Mouse (Mus musculus): Measurements from ENCODE around the gene Abcc12. TPM values are rescaled to one million over a fixed set of nuclear protein-coding genes. Genes with fewer than 3 reads are reported as not detected.

Abcc12 gene
- polyA plus RNA-seq, 1 experiment, result not detected

DNA sequence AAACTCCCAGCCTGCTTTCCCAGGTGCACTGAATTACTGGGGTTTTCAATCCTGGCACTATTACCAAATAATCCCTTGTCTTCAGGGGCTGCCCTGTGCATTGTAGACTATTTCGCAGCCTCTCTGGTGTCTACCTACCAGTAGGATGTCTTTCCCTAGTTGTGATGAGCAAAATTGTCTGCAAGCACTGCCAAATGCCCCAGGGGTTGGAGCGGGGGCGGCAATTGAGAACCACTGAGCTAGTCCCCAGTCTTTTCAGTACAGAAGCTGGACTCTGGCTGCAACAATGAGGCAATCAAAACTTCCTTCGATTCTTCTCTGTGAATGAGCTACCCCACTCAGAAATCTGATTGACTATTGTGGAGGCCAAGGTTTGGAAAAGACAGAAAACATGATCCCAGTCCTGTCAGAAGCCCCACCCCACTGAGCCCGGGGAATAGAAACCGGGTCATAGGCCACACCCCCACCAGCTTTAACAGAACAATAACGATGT, 45.4 kb downstream of the Abcc12 start:
- Histone ChIP-seq H3K4me3 (ENCODE audit: insufficient read depth, low read length) (no peak overlapping the region), H3K4me1 (ENCODE audit: control insufficient read depth, insufficient read depth, low read length) (no peaks in the 10 kb centered on the region; the same call in 1 of the 2 replicates), H3K27ac (ENCODE audit: insufficient read depth, low read length) (no peak overlapping the region)
- TF ChIP-seq POLR2A (IDR thresholded peaks at IDR 0.05; ENCODE audit: low read depth, low read length) (no peak), CTCF (IDR thresholded peaks at IDR 0.05; ENCODE audit: borderline replicate concordance, insufficient read depth, low read length) (no peak)

DNA sequence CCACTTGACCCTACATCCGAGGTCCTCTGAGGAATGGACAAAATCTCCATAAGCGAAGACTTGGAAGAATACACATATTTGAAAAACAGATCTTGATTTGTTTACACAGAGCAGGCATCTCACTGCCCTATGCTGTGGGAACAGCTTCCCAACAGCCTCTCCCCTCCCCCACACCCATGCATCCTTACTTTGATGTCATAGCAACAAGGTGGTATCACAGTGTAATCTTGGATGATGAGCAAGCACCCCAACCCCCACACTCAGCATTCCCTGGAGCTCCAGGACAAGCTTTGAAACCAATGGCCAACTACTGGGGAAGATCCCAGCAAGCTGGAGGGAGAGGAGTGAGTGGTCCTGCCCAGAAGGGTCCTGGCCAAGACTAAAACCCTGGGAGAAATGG, 50.8 kb downstream of the Abcc12 start:
- H3K4me3 ChIP-seq (ENCODE audit: insufficient read depth, low read length), result no peak overlapping the region
- no peaks in the 10 kb centered on the region for H3K4me1 ChIP-seq (ENCODE audit: control insufficient read depth, insufficient read depth, low read length)
- TF ChIP-seq POLR2A (IDR thresholded peaks at IDR 0.05; ENCODE audit: low read depth, low read length) (no peak), CTCF (IDR thresholded peaks at IDR 0.05; ENCODE audit: borderline replicate concordance, insufficient read depth, low read length) (no peak)
- no peak overlapping the region for H3K27ac ChIP-seq (ENCODE audit: insufficient read depth, low read length)

DNA sequence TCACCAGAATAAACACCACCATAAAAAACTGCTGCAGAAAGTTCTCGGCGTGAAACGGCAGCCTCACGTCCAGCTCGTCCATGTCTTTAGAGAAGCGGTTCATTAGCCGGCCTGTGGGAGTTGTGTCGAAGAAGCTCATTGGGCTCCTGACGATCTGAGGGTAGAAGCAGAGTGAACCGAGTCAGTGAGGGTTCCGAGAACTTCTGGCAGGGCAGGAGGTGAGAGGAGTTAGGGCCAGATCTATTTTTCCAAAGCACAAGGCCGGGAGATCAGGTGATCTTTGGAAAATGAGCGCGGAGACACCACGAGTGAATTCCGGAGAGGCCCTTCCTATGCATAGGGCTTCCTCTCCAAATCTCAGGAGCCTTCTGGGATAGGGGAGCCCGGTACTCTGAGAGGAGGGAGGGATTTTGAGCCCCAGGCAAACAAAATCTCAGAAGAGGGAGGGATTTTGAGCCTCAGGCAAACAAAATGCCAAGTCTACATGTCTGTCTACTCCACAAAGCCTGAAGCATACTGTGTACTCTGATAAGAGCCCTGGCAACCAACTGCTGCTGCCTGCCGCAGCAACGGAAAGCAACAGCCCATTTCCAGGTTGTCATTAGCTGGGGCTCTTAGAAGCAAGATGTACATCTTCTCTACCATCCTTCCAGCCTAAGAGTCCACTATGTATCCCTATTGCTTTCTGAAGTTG, 53.0 kb downstream of the Abcc12 start:
- no peak for TF ChIP-seq CTCF (IDR thresholded peaks at IDR 0.05; ENCODE audit: borderline replicate concordance, insufficient read depth, low read length)
- TF ChIP-seq POLR2A (IDR thresholded peaks at IDR 0.05; ENCODE audit: low read depth, low read length), result no peak
- no peak overlapping the region for H3K4me3 ChIP-seq (ENCODE audit: insufficient read depth, low read length)
- no peak overlapping the region for H3K27ac ChIP-seq (ENCODE audit: insufficient read depth, low read length)
- H3K4me1 ChIP-seq (ENCODE audit: control insufficient read depth, insufficient read depth, low read length), result no peaks in the 10 kb centered on the region

DNA sequence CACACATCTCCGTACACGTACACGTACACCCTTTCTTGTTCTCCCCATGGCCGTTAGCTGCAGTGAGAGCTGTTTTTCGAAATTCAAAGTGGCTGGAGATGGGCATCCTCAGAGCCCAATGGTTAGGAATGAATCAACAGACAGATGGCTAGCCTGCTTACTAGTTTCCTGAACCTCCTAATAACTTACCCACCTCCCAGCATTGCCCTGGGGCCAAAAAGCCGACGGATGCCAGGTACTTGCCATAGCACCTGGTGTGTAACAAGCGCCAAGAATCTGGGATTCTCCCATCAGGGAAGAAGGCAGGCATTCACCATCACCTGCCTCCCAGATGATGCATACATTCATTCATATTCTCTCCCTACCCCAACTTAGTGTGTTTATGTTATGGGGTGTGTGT, 53.7 kb downstream of the Abcc12 start:
- H3K27ac ChIP-seq (ENCODE audit: insufficient read depth, low read length), result no peak overlapping the region
- no peak overlapping the region for H3K4me3 ChIP-seq (ENCODE audit: insufficient read depth, low read length)
- H3K4me1 ChIP-seq (ENCODE audit: control insufficient read depth, insufficient read depth, low read length), result no peaks in the 10 kb centered on the region
- no peak for TF ChIP-seq POLR2A (IDR thresholded peaks at IDR 0.05; ENCODE audit: low read depth, low read length)
- TF ChIP-seq CTCF (IDR thresholded peaks at IDR 0.05; ENCODE audit: borderline replicate concordance, insufficient read depth, low read length), result no peak

DNA sequence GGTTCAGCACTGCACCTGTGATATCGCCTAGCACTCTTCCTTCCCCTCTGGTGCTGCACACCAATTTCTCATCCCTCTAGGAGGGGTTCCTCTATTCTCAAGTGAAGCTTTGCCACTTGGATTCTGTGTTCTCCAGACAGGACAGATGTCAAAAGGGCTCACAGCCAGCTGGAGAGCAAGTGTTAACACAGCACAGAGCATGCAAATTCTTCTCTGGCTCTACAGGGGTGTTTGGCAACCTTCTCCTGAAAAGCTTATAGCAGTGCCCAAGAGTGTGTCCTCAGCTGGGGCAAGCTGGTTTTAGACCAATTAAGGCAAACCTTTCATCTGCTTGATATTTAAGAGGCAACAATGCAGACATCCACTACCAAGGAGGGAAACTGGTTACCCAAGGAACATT, 66.3 kb downstream of the Abcc12 start:
- TF ChIP-seq POLR2A (IDR thresholded peaks at IDR 0.05; ENCODE audit: low read depth, low read length) (no peak), CTCF (IDR thresholded peaks at IDR 0.05; ENCODE audit: borderline replicate concordance, insufficient read depth, low read length) (no peak)

DNA sequence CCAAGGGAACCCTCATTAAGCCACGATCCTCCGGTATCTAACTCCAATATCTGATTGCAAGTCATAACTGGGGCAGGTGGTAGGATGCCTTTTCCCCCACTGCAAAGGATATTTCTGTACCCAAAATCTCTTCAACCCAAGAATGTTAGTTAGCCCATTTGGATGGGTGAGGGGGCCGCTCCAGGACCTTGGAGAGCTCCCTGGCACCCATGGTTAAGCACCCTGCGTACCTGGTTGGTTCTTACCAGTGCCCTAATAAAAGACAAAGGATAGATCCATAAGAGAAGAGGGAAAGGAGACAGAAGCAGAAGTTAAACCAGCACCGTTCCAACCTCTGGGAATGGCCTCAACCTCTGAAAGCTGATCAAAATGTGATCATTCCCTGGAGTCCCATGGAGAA, 67.6 kb downstream of the Abcc12 start:
- Histone ChIP-seq H3K4me1 (ENCODE audit: control insufficient read depth, insufficient read depth, low read length) (no peaks in the 10 kb centered on the region), H3K4me3 (ENCODE audit: insufficient read depth, low read length) (no peak overlapping the region), H3K27ac (ENCODE audit: insufficient read depth, low read length) (no peak overlapping the region)
- TF ChIP-seq CTCF (IDR thresholded peaks at IDR 0.05; ENCODE audit: borderline replicate concordance, insufficient read depth, low read length), result no peak
- no peak for TF ChIP-seq POLR2A (IDR thresholded peaks at IDR 0.05; ENCODE audit: low read depth, low read length)

More for the DNA sequence above, 66.3 kb downstream of the Abcc12 start:
- H3K4me1 ChIP-seq (ENCODE audit: control insufficient read depth, insufficient read depth, low read length), result no peaks in the 10 kb centered on the region
- no peak overlapping the region for H3K4me3 ChIP-seq (ENCODE audit: insufficient read depth, low read length)
- H3K27ac ChIP-seq (ENCODE audit: insufficient read depth, low read length), result no peak overlapping the region

DNA sequence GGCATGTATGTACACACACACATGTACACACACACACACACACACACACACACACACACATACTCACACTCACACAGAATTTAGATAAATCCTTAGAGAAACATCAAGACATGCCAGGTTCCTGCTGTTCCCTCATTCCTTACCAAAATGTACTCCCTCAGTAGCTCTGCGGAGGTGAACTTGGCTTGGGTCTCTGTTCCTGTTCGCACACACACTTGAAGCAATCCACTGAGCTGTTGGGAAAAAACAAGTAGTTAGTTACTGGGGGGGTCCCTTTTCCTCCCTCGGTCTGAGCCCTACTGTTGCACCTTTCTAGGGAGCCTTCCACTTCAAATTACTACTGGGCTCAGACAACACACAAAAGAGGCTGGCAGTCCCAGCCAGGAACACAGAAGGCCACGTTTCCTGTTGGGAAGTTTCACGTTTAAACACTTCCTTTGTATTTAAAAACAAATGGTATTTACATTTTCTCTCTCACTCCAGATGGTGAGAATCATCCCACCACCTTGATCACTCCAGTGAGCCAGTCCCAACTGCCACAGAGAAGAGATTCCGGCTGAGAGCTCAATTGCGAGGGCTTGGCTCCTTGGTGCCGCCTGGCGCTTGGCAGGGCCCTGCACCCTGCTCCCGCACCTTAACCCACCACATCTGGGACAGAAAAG, 68.2 kb downstream of the Abcc12 start:
- TF ChIP-seq POLR2A (IDR thresholded peaks at IDR 0.05; ENCODE audit: low read depth, low read length) (no peak), CTCF (IDR thresholded peaks at IDR 0.05; ENCODE audit: borderline replicate concordance, insufficient read depth, low read length) (no peak)
- no peaks in the 10 kb centered on the region for H3K4me1 ChIP-seq (ENCODE audit: control insufficient read depth, insufficient read depth, low read length)
- H3K27ac ChIP-seq (ENCODE audit: insufficient read depth, low read length), result no peak overlapping the region
- no peak overlapping the region for H3K4me3 ChIP-seq (ENCODE audit: insufficient read depth, low read length)

DNA sequence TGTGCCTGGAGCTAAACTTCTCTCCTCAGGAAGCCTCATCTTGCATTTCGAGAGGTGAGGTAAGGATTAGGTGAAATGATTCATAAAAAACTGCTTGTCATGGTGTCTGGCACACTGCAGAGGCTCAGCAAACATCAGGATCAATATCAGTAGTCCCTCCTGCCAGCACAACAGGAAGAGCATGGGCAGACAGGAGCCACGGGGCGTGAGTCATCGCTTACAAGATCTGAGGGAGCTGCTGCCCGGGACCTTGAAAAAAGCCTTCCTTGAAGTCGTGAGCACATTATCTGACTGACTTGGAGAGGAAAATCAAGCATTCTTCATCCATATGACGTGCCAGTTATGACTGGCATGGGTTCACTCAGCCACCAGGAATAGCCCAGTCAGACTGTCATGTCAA, 79.1 kb downstream of the Abcc12 start:
- TF ChIP-seq CTCF (IDR thresholded peaks at IDR 0.05; ENCODE audit: borderline replicate concordance, insufficient read depth, low read length) (no peak), POLR2A (IDR thresholded peaks at IDR 0.05; ENCODE audit: low read depth, low read length) (no peak)
- no peaks in the 10 kb centered on the region for H3K4me1 ChIP-seq (ENCODE audit: control insufficient read depth, insufficient read depth, low read length)

DNA sequence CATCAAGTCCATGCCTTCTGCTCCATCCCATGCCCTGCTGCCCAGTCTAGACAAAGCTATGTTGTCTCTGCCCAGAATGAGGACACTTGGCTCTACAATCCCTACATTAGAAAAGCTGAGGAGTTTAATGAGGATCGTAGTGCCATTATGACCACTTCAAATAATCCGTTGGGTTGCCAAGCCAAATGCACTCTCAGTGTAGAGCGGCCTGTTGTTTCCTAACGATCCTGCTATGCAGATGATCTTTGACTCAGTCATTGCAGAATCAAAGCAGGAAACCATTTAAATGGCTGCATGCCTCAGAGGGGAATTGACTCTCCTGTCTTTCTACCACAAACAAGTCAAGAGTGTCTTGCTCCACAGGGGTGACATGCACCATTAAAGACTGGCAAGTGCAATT, 85.4 kb downstream of the Abcc12 start:
- Histone ChIP-seq H3K27ac (ENCODE audit: insufficient read depth, low read length) (no peak overlapping the region), H3K4me3 (ENCODE audit: insufficient read depth, low read length) (no peak overlapping the region), H3K4me1 (ENCODE audit: control insufficient read depth, insufficient read depth, low read length) (no peaks in the 10 kb centered on the region)
- no peak for TF ChIP-seq POLR2A (IDR thresholded peaks at IDR 0.05; ENCODE audit: low read depth, low read length)
- TF ChIP-seq CTCF (IDR thresholded peaks at IDR 0.05; ENCODE audit: borderline replicate concordance, insufficient read depth, low read length), result no peak

More for the DNA sequence above, 79.1 kb downstream of the Abcc12 start:
- Histone ChIP-seq H3K27ac (ENCODE audit: insufficient read depth, low read length) (no peak overlapping the region), H3K4me3 (ENCODE audit: insufficient read depth, low read length) (no peak overlapping the region)

DNA sequence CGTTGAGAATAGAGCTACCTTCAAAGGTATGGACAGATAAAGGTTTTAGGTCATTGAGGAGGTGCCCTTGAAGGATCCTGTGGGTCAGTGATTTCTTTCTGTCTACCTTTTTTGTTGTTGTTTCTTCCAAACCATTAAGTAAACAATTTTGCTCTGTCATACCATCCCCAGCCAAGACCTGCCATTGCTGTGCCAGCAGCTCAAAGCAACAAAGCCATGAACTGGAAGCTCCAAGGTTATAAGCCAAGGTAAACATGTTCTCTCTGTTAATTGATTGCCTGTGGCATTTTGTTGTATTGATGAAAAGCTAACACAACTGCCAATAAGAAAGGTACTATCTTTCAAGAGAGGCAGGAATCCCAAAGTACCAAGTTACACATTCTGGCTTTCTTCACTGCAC, 86.6 kb downstream of the Abcc12 start:
- H3K4me3 ChIP-seq (ENCODE audit: insufficient read depth, low read length), result no peak overlapping the region
- H3K27ac ChIP-seq (ENCODE audit: insufficient read depth, low read length), result no peak overlapping the region
- TF ChIP-seq CTCF (IDR thresholded peaks at IDR 0.05; ENCODE audit: borderline replicate concordance, insufficient read depth, low read length) (no peak), POLR2A (IDR thresholded peaks at IDR 0.05; ENCODE audit: low read depth, low read length) (no peak)
- H3K4me1 ChIP-seq (ENCODE audit: control insufficient read depth, insufficient read depth, low read length), result no peaks in the 10 kb centered on the region
